Mouse (Mus musculus): ENCODE measurements around the gene Zfp207.
"Not testable (repeated sequence)": the region's sequence is repeated elsewhere in the genome, so short reads cannot be mapped to it uniquely, and the experiment has no call there.

Gene Zfp207

DNA sequence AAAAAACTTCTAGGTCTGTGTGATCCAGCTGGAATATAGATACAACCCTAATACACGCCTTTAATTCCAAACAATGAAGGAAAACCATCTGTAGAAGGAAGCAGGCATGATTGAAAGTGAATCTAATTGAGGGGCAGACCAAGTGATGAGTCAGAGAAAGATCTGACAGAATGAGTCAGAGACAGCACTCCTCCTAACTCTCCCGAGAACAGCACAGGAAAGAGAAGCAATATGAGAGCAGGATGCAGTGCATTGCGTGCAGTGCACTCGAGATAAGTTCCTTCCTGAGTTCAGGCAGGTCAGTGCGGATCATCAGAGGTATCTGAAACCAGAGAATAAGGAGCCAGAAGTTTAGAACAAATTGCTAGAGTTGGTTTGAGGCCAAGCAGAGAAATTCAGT lies 34.0 kb downstream of the Zfp207 start:
- DNase-seq: no peak

DNA sequence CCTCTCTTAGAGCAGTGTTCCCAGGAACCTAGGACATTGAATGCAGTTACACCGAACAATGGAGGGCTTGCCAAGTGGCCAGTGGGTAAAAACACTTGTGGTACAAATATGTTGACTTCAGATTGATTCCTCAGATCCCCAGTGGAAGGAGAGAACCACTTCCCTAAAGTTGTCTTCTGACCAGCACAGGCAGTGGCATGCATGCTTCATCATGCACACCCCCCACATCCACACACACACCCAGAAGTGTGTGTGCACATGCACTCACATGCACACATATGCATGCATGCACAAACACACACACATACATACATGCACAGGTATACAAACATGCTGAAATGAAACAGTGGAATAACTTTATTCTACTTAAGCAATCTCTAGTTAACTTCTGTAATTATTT lies 36.7 kb downstream of the Zfp207 start:
- no peak for DNase-seq

DNA sequence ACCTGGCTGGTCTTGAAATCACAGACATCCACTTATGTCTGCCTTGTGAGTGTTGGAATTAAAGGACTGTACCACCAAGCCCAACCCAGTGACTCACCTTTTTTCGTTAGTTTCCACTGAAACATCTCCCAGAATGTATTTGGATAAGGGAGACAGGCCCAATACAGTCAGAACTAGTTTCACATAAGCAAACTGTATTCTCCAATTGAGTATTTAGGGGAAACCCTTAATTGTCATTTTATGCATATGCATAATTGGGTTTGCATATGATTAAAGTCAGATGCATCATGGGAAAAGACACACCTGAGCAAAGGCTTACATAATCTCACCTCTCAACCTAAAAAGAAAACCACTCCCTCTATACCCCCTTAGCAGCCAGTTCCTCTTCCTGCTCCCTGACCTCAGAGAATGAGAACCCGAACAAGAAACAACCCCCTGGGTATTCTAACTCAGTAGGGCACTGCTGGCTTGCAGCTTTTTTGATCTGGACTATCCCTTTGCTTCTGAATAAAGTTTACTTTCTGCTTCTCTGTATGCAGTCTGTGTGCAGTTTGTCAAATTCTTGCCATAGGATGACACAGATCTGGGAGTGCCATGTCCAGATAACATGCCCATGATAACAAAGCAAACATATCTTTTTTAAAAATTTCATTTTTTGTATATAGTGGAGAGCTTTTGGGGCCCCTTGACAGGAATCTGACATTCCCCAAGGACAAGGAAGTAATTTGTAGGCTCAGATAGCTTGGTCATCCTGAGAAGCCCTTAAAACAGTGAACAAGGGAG lies 37.3 kb downstream of the Zfp207 start:
- DNase-seq: no peak

DNA sequence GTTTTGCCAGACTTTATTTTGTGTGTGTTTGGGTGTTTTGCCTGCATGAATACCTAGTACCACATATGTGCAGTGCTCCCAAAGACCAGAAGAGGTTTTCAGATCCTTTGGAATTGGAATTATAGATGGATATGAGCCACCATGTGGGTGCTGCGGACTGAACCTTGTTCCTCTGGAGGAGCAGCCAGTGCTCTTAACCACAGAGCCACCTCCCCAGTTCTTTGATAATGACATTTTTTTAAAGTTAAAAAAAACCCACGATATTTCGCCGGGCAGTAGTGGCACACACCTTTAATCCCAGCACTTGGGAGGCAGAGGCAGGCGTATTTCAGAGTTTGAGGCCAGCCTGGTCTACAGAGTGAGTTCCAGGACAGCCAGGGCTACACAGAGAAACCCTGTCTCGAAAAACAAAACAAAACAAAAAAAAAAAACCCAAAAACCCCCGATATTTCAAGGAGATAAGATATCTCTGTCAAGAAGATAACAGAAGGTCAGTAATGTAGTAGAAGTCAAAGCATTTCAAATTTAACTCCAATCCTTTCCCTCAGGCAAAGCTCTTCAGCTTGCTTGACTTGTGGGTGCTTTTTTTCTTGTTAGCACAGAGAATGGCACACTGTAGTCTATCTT lies 38.5 kb downstream of the Zfp207 start:
- no peak for DNase-seq

DNA sequence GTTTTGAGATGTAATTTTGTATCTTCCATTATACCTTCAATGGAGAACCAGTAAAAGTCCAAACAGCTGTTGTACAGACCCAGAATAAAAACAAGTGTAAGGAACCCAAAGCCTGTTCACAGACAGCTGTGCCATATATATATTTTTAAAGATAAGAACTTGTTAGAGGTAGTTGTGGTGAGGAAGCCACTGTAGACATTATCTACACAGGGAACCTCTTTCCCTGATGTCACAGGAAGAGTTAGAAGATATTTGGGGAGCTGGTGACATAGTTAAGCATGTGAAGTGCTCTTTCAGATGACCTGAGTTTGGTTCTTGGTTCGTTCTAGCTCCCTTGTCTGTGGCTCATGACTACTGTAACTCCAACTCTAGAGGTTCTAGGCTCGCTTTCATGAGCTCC lies 41.6 kb downstream of the Zfp207 start:
- no peak for DNase-seq

DNA sequence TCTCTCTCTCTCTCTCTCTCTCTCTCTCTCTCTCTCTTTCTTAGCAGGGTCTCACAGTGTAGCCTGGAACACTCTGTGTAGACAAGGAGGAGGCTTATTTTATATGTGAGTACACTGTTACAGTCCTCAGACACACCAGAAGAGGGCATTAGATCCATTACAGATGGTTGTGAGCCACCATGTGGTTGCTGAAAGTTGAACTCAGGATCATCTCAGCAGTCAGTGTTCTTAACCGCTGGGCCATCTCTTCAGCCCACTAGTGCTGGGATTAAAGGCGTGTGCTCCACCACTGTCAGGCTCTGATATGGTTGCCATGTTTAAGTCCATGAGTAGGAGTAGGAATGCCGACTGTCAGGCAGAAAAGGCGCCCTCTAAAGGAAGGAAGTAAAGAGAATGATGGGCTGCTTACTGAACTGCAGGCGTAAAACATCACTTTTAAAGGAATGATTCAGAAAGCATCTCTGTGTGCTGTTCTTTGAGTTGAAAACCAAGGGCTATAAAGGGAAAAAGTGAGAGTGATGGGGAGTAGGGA lies 42.2 kb downstream of the Zfp207 start:
- DNase-seq: no peak

DNA sequence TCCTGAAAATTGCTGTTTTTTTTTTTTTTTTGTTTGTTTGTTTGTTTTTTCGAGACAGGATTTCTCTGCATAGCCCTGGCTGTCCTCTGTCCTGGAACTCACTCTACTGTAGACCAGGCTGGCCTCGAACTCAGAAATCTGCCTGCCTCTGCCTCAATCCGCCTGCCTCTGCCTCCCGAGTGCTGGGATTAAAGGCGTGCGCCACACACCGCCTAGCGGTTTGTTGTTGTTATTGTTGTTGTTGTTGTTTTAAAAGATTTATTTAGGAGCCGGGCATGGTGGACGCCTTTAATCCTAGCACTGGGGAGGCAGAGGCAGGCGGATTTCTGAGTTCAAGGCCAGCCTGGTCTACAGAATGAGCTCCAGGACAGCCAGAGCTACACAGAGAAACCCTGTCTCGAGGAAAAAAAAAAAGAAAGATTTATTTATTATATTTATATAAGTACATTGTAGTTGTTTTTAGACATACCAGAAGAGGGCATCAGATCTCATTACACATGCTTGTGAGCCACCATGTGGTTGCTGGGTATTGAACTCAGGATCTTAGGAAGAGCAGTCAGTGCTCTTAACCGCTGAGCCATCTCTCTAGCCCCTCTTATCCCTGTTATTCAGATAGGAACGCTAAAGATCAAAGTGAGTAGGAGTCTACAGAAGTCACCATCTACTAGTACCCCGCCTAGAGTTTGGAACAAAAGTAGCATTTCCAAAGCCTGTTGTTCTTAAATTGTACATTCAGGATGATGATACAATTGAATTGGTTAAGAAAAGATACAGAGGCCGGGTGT lies 43.1 kb downstream of the Zfp207 start:
- DNase-seq: not testable (repeated sequence)

DNA sequence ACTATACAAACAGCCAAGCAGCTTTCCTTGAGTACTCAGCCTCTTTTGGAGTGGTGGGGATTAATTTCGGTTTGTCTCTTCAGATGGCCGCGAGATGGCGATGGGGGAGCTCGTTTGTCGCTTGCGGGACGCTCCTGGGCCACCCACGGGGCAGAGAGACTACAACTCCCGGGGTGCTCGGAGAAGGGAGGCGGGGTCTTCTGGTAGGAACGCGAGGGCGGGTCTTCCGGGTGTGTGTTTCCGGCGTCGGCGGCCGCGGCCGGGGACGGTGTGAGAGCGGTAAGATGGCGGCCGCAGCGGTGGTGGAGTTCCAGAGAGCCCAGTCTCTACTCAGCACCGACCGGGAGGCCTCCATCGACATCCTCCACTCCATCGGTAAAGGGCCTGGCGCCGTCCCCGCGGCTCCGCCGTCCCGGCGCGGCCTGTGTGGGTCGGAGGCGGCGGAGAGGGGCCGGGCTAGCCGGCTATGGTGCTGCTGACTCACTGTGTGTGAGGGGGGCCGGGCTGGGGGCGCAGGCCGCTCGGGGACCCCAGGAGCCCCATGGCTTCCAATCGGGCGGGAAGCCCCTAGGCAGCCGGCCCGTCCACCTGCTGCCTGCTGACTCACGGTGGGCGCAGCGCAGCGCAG lies 45.4 kb downstream of the Zfp207 start, which contains the start of gene Psmd11:
Psmd11 (plus strand) TSS at position 235 of the 628 bp plus-strand sequence.
- DNase-seq: peak; percentile 95

DNA sequence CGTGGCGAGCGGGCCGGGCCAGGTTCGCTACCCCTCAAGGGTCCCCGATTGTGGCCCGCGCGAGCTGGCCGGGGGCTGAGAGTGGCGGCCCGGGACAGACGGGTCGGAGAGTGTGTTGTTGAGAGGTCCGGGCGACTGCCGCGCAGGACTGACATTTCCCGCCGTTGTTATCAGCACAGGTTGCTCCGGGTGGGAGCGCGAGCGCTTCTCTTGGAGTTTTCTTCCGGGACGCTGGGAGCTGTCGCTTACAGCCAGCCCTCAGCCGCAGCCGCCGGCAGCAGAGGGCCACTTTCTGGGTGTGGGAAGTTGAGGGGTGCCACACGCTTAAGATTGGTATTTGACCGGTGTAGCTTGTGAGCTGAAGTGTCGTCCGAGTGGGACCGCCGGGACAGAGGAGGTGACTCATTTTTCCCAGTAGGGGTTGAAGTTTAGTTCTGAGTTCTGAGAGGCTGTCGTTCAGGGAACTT lies 46.0 kb downstream of the Zfp207 start:
- no peak for DNase-seq

DNA sequence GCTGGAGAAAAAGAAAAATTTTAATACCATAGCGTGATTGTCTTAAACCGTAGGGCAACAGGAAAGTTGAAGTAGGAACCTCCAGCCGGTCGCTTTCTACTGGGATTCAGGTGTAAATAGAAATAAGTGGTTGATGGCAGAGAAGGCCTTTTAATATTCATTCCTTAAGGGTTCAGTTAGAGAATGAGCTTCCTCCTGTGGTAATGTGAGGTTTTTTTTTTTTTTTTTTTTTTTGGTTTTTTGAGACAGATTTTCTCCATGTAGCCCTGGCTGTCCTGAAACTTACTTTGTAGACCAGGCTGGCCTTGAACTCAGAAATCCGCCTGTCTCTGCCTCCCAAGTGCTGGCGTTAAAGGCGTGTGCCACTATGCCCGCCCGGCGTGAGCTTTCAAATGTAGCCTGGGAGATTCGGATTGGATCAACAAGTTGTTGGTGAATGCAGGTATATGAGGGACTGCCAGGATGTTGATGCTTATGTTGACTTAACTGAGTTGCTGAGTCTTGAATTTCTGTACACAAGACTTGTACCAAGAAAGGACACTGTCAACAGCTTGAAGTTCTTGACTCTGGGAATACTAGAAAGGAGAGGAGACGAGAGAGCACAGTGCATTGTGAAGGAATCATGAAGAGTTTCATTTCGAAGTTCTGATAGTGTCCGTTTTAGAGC lies 46.6 kb downstream of the Zfp207 start:
- DNase-seq: no peak

DNA sequence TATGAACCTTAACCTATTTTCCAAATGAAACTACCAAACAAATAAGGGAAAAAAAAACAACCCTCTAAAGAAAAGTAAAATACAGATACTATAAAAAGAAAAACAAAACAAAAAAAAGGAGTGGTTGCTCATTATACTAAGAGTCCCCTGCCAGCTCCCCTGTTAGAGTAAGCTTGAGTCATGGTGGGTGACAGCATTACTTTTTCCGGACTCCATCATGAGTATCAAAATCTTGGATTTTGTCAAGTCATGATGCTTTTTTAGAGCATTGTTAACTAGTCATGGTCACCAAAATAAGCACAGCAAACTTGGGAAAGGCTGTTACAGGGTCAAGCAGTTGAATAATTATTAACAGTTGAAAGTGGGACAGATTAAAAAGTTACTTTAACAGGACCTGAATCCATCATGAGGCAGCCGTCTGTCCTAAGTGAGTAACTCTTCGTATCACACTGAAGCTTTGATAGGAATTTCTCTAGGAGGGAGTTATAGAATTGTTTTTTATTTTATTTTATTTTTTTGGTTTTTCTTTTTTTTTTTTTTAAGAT lies 47.4 kb downstream of the Zfp207 start:
- no peak for DNase-seq

DNA sequence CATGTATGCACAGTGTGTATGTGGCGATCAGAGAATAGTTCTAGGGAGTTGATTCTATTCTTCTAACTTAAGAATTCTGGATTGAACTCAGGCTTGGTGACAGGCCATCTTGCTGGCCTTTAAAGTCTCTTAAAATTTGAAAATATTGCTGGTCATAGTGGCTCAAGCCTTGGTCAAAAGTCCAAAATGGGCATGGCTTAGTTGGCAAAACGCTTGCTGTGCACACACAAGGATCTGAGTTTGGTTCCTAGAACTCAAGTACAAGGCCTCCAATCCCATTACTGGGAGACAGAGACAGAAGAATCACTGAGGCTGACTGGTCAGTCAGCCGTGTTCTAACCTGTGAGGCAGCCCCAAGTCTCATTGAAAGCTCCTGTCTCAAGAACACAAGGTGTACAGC lies 63.8 kb downstream of the Zfp207 start:
- no peak for DNase-seq

DNA sequence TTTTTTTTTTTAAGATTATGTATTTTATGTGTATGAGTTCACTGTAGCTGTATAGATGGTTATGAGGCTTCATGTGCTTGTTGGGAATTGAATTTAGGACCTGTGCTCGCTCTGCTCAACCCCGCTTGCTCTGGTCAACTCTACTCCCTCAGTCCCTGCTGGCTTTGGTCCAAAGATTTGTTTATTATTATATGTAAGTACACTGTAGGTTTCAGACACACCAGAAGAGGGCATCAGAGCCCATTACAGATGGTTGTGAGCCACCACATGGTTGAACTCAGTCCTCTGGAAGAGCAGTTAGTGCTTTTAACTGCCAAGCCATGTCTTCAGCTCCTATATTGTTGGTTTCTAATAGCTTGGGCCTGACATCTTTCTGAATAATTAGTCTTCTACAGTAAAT lies 66.8 kb downstream of the Zfp207 start:
- DNase-seq: no peak

DNA sequence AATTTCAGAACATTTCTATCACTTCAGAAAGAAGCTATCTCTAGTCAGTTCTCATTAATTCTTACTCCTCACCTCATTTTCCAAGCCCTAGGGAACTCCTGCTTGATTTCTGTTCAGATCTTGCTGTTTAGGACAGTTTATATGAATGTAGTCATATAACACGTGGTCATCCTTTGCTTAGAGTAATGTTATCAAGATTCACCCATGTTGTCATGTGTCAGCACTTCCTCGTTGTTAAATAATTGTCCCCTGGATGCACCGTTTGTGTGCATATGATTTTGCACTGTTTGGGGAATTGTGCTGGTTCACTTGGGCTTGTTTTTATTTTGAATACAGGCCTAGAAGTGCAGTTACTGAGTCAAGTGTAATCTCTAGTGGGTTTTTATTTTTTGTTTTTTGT lies 69.2 kb downstream of the Zfp207 start:
- DNase-seq: no peak

DNA sequence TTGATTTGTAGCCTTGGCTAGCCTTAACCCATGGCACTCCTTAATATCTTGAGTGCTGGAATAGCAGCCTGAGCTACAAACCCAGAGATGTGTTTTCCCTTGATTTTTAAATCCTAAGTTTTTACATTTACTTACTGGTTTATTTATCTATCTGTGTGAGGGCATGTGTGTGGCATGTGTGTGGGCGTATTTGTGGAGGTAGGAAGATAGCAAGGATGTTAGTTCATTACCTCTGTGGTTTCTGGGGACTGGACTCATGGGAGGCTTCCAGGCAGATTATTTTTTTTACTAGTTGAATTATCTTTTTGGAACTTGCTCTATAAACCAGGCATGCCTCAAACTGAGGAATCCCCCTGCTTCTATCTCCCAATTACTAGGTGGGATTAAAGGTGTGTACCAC lies 70.1 kb downstream of the Zfp207 start:
- no peak for DNase-seq

Data from cerebellum, adult 11 months (tissue).